Mouse (Mus musculus): ENCODE data around the gene Gpi1. TPM values are rescaled to one million over a fixed set of nuclear protein-coding genes. Genes with fewer than 3 reads are reported as not detected.

Gene Gpi1
- polyA plus RNA-seq, 1 experiment, result 273 TPM

DNA sequence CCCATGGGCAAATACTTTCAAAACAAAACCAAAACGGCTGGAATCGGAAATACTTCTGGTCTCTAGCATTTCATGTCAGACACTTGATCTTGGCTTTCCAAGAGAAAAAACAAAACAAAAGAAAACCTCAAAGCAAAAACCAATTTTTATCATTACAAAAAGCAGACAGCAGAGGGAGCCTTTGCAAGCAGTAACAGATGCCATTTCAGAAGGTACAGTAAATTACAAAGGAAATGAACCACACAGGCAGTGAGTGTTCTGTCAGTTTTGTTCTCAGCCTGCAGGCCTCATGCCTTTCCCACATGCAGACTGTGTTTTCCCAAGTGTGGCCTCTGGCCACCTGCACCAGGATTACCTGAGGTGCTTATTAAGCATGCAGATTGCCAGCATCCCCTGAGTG is 21.9 kb upstream of the Gpi1 start:
- DNase-seq (ENCODE audit: low read depth), result peak; percentile 68
- TF ChIP-seq POLR2A (IDR thresholded peaks at IDR 0.05; ENCODE audit: borderline replicate concordance, extremely low read depth, insufficient read depth, insufficient read length, poor library complexity, severe bottlenecking) (no peak), CTCF (IDR thresholded peaks at IDR 0.05; ENCODE audit: borderline replicate concordance, extremely low read depth, insufficient read depth, insufficient read length) (peak; percentile 17; the same call in 1 of the 2 replicates)

DNA sequence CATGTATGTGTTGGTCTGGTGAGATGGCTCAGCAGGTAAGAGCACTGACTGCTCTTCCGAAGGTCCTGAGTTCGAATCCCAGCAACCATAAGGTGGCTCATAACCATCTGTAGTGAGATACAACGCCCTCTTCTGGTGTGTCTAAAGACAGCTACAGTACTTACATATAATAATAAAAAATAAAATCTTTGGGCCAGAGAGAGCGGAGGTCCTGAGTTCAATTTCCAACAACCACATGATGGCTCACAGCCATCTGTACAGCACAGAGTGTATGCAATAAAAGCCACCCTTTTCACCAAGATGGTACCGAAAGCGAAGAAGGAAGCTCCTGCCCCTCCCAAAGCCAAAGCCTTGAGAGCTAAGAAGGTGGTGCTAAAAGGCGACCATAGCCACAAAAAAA is 20.6 kb upstream of the Gpi1 start, which contains the start of gene Gm6096:
TSS of gene Gm6096 (plus strand) at position 301 of the 400 bp plus-strand sequence.
- DNase-seq (ENCODE audit: low read depth), result no peak

DNA sequence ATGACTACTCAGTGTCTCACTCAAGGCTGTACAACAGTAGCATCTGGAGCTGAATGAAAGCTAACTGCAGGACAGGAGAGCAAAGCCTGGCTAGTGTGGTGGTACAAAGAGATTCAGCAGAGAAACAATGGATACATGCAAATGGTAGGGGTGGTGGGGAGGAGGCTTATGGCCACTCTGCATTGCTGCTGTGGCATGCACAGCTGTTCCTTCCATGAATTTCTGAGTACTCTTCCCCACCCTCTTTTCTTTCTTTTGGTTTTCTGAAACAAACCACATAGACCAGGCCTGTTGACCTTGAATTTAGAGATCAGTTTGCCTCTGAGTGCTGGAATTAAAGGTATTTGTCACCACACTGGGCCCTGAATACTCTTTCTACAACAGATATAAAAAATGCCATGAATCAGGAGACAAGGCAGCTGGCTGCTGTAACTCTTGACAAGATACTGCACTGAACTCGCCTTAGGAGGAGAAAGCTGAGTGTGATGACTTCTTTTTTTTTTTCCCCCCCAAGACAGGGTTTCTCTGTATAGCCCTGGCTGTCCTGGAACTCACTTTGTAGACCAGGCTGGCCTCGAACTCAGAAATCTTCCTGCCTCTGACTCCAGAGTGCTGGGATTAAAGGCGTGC is 16.8 kb upstream of the Gpi1 start:
- TF ChIP-seq CTCF (IDR thresholded peaks at IDR 0.05; ENCODE audit: borderline replicate concordance, extremely low read depth, insufficient read depth, insufficient read length) (no peak), POLR2A (IDR thresholded peaks at IDR 0.05; ENCODE audit: borderline replicate concordance, extremely low read depth, insufficient read depth, insufficient read length, poor library complexity, severe bottlenecking) (no peak)
- no peak for DNase-seq (ENCODE audit: low read depth)

More for the DNA sequence above, 20.6 kb upstream of the Gpi1 start, which contains the start of gene Gm6096:
- TF ChIP-seq POLR2A (IDR thresholded peaks at IDR 0.05; ENCODE audit: borderline replicate concordance, extremely low read depth, insufficient read depth, insufficient read length, poor library complexity, severe bottlenecking) (no peak), CTCF (IDR thresholded peaks at IDR 0.05; ENCODE audit: borderline replicate concordance, extremely low read depth, insufficient read depth, insufficient read length) (no peak)

GRCm38 (mm10) chr7:34242176-34242575 is 12.0 kb upstream of the Gpi1 start:
- DNase-seq (ENCODE audit: low read depth), result no peak
- TF ChIP-seq POLR2A (IDR thresholded peaks at IDR 0.05; ENCODE audit: borderline replicate concordance, extremely low read depth, insufficient read depth, insufficient read length, poor library complexity, severe bottlenecking) (no peak), CTCF (IDR thresholded peaks at IDR 0.05; ENCODE audit: borderline replicate concordance, extremely low read depth, insufficient read depth, insufficient read length) (no peak)

GRCm38 (mm10) chr7:34238086-34238485 is 8.0 kb upstream of the Gpi1 start:
- TF ChIP-seq CTCF (IDR thresholded peaks at IDR 0.05; ENCODE audit: borderline replicate concordance, extremely low read depth, insufficient read depth, insufficient read length) (no peak), POLR2A (IDR thresholded peaks at IDR 0.05; ENCODE audit: borderline replicate concordance, extremely low read depth, insufficient read depth, insufficient read length, poor library complexity, severe bottlenecking) (no peak)
- no peak for DNase-seq (ENCODE audit: low read depth)

GRCm38 (mm10) chr7:34235602-34236001 is 5.5 kb upstream of the Gpi1 start:
- TF ChIP-seq CTCF (IDR thresholded peaks at IDR 0.05; ENCODE audit: borderline replicate concordance, extremely low read depth, insufficient read depth, insufficient read length), result no peak
- no peak for TF ChIP-seq POLR2A (IDR thresholded peaks at IDR 0.05; ENCODE audit: borderline replicate concordance, extremely low read depth, insufficient read depth, insufficient read length, poor library complexity, severe bottlenecking)
- no peak for DNase-seq (ENCODE audit: low read depth)

- DNase-seq (ENCODE audit: low read depth), result peak; percentile 30
- TF ChIP-seq POLR2A (IDR thresholded peaks at IDR 0.05; ENCODE audit: borderline replicate concordance, extremely low read depth, insufficient read depth, insufficient read length, poor library complexity, severe bottlenecking) (no peak), CTCF (IDR thresholded peaks at IDR 0.05; ENCODE audit: borderline replicate concordance, extremely low read depth, insufficient read depth, insufficient read length) (no peak)
Measured at GRCm38 (mm10) chr7:34234610-34235561, 4.8 kb upstream of the Gpi1 start.

- peak; percentile 100 for DNase-seq (ENCODE audit: low read depth)
- TF ChIP-seq CTCF (IDR thresholded peaks at IDR 0.05; ENCODE audit: borderline replicate concordance, extremely low read depth, insufficient read depth, insufficient read length), result no peak
- TF ChIP-seq POLR2A (IDR thresholded peaks at IDR 0.05; ENCODE audit: borderline replicate concordance, extremely low read depth, insufficient read depth, insufficient read length, poor library complexity, severe bottlenecking), result peak; percentile 44; the same call in 1 of the 2 replicates
Measured at GRCm38 (mm10) chr7:34233909-34234609, 3.9 kb upstream of the Gpi1 start.

- no peak for DNase-seq (ENCODE audit: low read depth)
- TF ChIP-seq CTCF (IDR thresholded peaks at IDR 0.05; ENCODE audit: borderline replicate concordance, extremely low read depth, insufficient read depth, insufficient read length) (no peak), POLR2A (IDR thresholded peaks at IDR 0.05; ENCODE audit: borderline replicate concordance, extremely low read depth, insufficient read depth, insufficient read length, poor library complexity, severe bottlenecking) (no peak)
Measured at GRCm38 (mm10) chr7:34232785-34233725, 2.9 kb upstream of the Gpi1 start.

DNA sequence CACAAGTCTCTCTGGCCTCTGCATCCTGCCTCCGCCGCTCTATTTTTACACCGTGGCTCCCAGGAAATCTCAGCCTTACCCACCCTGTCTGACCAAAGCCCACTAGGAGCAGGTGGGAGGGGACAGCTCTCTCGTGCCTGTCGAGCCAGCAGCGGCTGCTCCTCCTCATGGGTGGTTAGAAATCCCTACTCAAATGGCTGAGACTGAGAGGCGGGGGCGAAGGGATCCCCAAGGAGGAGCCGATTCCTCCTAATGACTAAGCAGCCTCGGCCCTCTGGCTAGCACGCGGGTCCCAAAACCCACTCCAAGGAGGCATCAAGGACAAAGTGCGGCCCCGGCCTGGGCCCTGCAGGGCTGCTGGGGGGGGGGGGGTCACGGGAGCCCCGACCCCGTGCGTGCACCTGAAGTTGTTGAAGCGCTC is 435 bp downstream of the Gpi1 start:
- TF ChIP-seq CTCF (IDR thresholded peaks at IDR 0.05; ENCODE audit: borderline replicate concordance, extremely low read depth, insufficient read depth, insufficient read length) (no peak), POLR2A (IDR thresholded peaks at IDR 0.05; ENCODE audit: borderline replicate concordance, extremely low read depth, insufficient read depth, insufficient read length, poor library complexity, severe bottlenecking) (no peak)
- DNase-seq (ENCODE audit: low read depth), result peak; percentile 74

Data from brain, embryonic 14.5 days (tissue).